29 mouse cellular contexts compared by ENCODE assay signal in the genomic region with DNA sequence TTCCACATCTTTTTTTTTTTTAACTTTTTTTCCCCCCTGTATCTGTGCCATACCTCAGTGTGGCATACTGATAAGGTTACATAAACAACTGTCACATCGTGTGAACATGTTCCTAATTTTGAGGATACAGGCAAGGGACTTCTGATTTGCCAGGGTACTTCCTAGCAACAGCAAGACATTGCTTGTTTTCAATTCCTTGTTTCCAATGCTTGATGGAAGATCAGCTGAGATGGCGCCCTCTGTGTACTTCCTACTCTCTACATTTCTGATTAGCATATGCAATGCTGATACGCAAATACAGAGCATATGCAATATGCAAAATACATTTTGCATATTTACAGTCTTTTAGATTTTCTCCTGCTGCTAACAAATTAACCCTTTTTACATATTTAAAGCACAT.
DNase-seq lines count a peak whose midpoint lies in the region; ATAC-seq and TF ChIP-seq lines count a peak whose summit lies in the region.
"Had no signal": no experiment of that assay in that cellular context is flagged by ENCODE, and none has a peak within 500 bp of the region (broad histone marks: within the 10 kb centered on the region; RNA-seq: fewer than 3 reads in every experiment).

No protein-coding gene starts in this region.

- 75% methylated on average over 3 of the region's 3 CpGs for WGBS in forebrain, embryonic 14.5 days
- WGBS in forebrain, embryonic 10.5 days: 88% methylated on average over 3 of the region's 3 CpGs

- no peaks in the 10 kb centered on the region for H3K27me3 ChIP-seq in forebrain, embryonic 14.5 days (replicated peaks; ENCODE audit: control insufficient read depth, insufficient read depth, low read length)
- H3K27me3 ChIP-seq in forebrain, embryonic 10.5 days (ENCODE audit: poor library complexity, severe bottlenecking): no peaks in the 10 kb centered on the region
- H3K27me3 ChIP-seq: CH12.LX; embryonic facial prominence, embryonic 12.5 days; embryonic facial prominence, embryonic 15.5 days; heart, embryonic 13.5 days; Patski had no signal

- H3K9ac ChIP-seq in forebrain, embryonic 14.5 days (ENCODE audit: low read length): no peak overlapping the region
- H3K9ac ChIP-seq: embryonic facial prominence, embryonic 12.5 days; embryonic facial prominence, embryonic 15.5 days; heart, embryonic 13.5 days; hindbrain, embryonic 14.5 days had no signal

- TF ChIP-seq POLR2A in brain, embryonic 14.5 days (IDR thresholded peaks at IDR 0.05; ENCODE audit: borderline replicate concordance, extremely low read depth, insufficient read depth, insufficient read length, poor library complexity, severe bottlenecking): no peak

- no peaks in the 10 kb centered on the region for H3K36me3 ChIP-seq in forebrain, embryonic 14.5 days (ENCODE audit: control insufficient read depth, insufficient read depth, low read length)
- no peaks in the 10 kb centered on the region for H3K36me3 ChIP-seq in forebrain, embryonic 10.5 days (replicated peaks)
- H3K36me3 ChIP-seq: embryonic facial prominence, embryonic 12.5 days; embryonic facial prominence, embryonic 15.5 days; G1E; heart, embryonic 10.5 days; heart, embryonic 13.5 days had no signal

- H3K9me3 ChIP-seq in forebrain, embryonic 14.5 days (replicated peaks; ENCODE audit: control insufficient read depth, low read length): no peaks in the 10 kb centered on the region
- no peaks in the 10 kb centered on the region for H3K9me3 ChIP-seq in forebrain, embryonic 10.5 days
- H3K9me3 ChIP-seq: embryonic facial prominence, embryonic 12.5 days; embryonic facial prominence, embryonic 15.5 days; heart, embryonic 10.5 days; heart, embryonic 13.5 days had no signal

- DNase-seq in forebrain, embryonic 14.5 days (ENCODE audit: low spot score): peak; percentile 51
- no peak for DNase-seq in forebrain, embryonic 10.5 days (ENCODE audit: extremely low spot score, low spot score)
- DNase-seq in frontal cortex, postnatal 14 days (ENCODE audit: low spot score in 2 of 2): no peak
- peak; percentile 56 for DNase-seq in brain, embryonic 14.5 days (ENCODE audit: low read depth)
- DNase-seq in retina, postnatal 1 day: no peak
- DNase-seq: adrenal gland, postnatal 10 days; adrenal gland, postnatal 36 days; B cell, adult 2 months; cerebellum, adult 11 months; cerebellum, adult 2 months; cerebellum, adult 9-11 months; cerebellum, postnatal 25 days; gastrocnemius, postnatal 25 days; heart, adult 2 months; heart, postnatal 14 days; heart, postnatal 4 days had no signal

- no peak overlapping the region for H3K27ac ChIP-seq in forebrain, embryonic 14.5 days (ENCODE audit: low read depth, low read length)
- no peak overlapping the region for H3K27ac ChIP-seq in forebrain, embryonic 10.5 days
- H3K27ac ChIP-seq: embryonic facial prominence, embryonic 12.5 days; embryonic facial prominence, embryonic 15.5 days; heart, adult 2 months; heart, embryonic 10.5 days; heart, embryonic 13.5 days; hindbrain, embryonic 14.5 days; hindbrain, postnatal 0 days had no signal

- no peaks in the 10 kb centered on the region for H3K4me1 ChIP-seq in forebrain, embryonic 14.5 days (ENCODE audit: control insufficient read depth, insufficient read depth, low read length)
- H3K4me1 ChIP-seq in forebrain, embryonic 10.5 days: peaks cover 3% of the 10 kb centered on the region; the same call in 1 of the 2 replicates
- H3K4me1 ChIP-seq: embryonic facial prominence, embryonic 12.5 days; embryonic facial prominence, embryonic 15.5 days had no signal

- H3K4me2 ChIP-seq in forebrain, embryonic 14.5 days (ENCODE audit: low read length): no peak overlapping the region
- H3K4me2 ChIP-seq: embryonic facial prominence, embryonic 12.5 days; embryonic facial prominence, embryonic 15.5 days; heart, embryonic 13.5 days; hindbrain, embryonic 14.5 days had no signal

- no peak overlapping the region for H3K4me3 ChIP-seq in forebrain, embryonic 14.5 days (ENCODE audit: low read depth, low read length)
- H3K4me3 ChIP-seq in forebrain, embryonic 10.5 days: no peak overlapping the region
- H3K4me3 ChIP-seq: embryonic facial prominence, embryonic 12.5 days; embryonic facial prominence, embryonic 15.5 days; heart, adult 2 months; heart, embryonic 10.5 days; heart, embryonic 13.5 days had no signal

- no peak for TF ChIP-seq CTCF in brain, embryonic 14.5 days (IDR thresholded peaks at IDR 0.05; ENCODE audit: borderline replicate concordance, extremely low read depth, insufficient read depth, insufficient read length)

- 0 out of 2 replicates have a peak, but pooled peaks have one; percentile 23 for ATAC-seq in forebrain, embryonic 14.5 days
- peak; percentile 38; the same call in 1 of the 2 replicates for ATAC-seq in frontal cortex, adult (ENCODE audit: low TSS enrichment)
- ATAC-seq in megakaryocyte, adult 5-6 weeks (ENCODE audit: poor library complexity, severe bottlenecking): peak; percentile 51
- ATAC-seq: hindbrain, postnatal 0 days; inflammation-experienced regulatory T-cells, adult 6 months; intestine, embryonic 16.5 days; Patski had no signal

Comparison
In these comparisons a context has a peak if more than half of its experiments do, and no peak if none do; other contexts are left out.
1. DNase-seq: peak in forebrain, embryonic 14.5 days (single experiment) and brain, embryonic 14.5 days (single experiment); none in forebrain, embryonic 10.5 days (single experiment), frontal cortex, postnatal 14 days (0 of 2) and retina, postnatal 1 day (single experiment).
2. Peak in every context shown above with its lines, with median percentiles within 50 percentile points of each other: ATAC-seq.